Mouse (Mus musculus): ENCODE measurements at regions not wholly inside any gene's neighbourhood (a gene's known extent, or its start where the extent isn't known, plus 50 kb on each side); places are given as distances from the start of the nearest gene placed in this dataset.

GRCm38 (mm10) chr6:94998371-94998770 lies 118.7 kb upstream of the Kbtbd8 start:
- TF ChIP-seq POLR2A (IDR thresholded peaks at IDR 0.05; ENCODE audit: insufficient read depth, low read length) (no peak), CTCF (IDR thresholded peaks at IDR 0.05; ENCODE audit: low read depth, low read length) (no peak), EP300 (IDR thresholded peaks at IDR 0.05; ENCODE audit: insufficient read depth, low read depth, low read length) (no peak)

Data from ES-Bruce4 (cell line).